In genomic region chr17:83035574-83035918, GRCm38 (mm10) we compare ENCODE assay signal across 14 mouse cellular contexts.
DNase-seq lines count a peak whose midpoint lies in the region; ATAC-seq and TF ChIP-seq lines count a peak whose summit lies in the region.
"Had no signal": no experiment of that assay in that cellular context is flagged by ENCODE, and none has a peak within 500 bp of the region (broad histone marks: within the 10 kb centered on the region; RNA-seq: fewer than 3 reads in every experiment).

No protein-coding gene starts in this region.

- DNase-seq in lung, embryonic 14.5 days: no peak
- no peak for DNase-seq in lung, adult 2 months
- DNase-seq in embryo, embryonic 10.5 days (ENCODE audit: low spot score): no peak
- no peak for DNase-seq in frontal cortex, postnatal 36 days (ENCODE audit: low spot score in 2 of 2)
- DNase-seq: cerebellum, adult 2 months; gastrocnemius, postnatal 36 days; layer of hippocampus, postnatal 36 days had no signal

- TF ChIP-seq POLR2A in lung, adult 2 months (IDR thresholded peaks at IDR 0.05; ENCODE audit: borderline replicate concordance, extremely low read depth, low read depth, low read length): no peak

- no peaks in the 10 kb centered on the region for H3K27me3 ChIP-seq in hindbrain, embryonic 13.5 days
- no peaks in the 10 kb centered on the region for H3K27me3 ChIP-seq in hindbrain, embryonic 12.5 days
- H3K27me3 ChIP-seq in lung, embryonic 14.5 days (ENCODE audit: insufficient read depth, low read length): no peaks in the 10 kb centered on the region
- no peaks in the 10 kb centered on the region for H3K27me3 ChIP-seq in intestine, embryonic 15.5 days (replicated peaks)
- no peaks in the 10 kb centered on the region for H3K27me3 ChIP-seq in neural tube, embryonic 15.5 days (replicated peaks)
- H3K27me3 ChIP-seq: liver, embryonic 12.5 days had no signal

- H3K9me3 ChIP-seq in hindbrain, embryonic 13.5 days: no peaks in the 10 kb centered on the region
- H3K9me3 ChIP-seq in hindbrain, embryonic 12.5 days (replicated peaks): no peaks in the 10 kb centered on the region
- H3K9me3 ChIP-seq in lung, embryonic 14.5 days (ENCODE audit: low read depth, low read length): no peaks in the 10 kb centered on the region
- H3K9me3 ChIP-seq in intestine, embryonic 15.5 days: no peaks in the 10 kb centered on the region
- no peaks in the 10 kb centered on the region for H3K9me3 ChIP-seq in neural tube, embryonic 15.5 days (replicated peaks)
- H3K9me3 ChIP-seq: heart, embryonic 10.5 days; liver, embryonic 12.5 days; midbrain, embryonic 10.5 days had no signal

- H3K4me2 ChIP-seq in hindbrain, embryonic 13.5 days: no peak overlapping the region
- no peak overlapping the region for H3K4me2 ChIP-seq in hindbrain, embryonic 12.5 days (replicated peaks)
- no peak overlapping the region for H3K4me2 ChIP-seq in lung, embryonic 14.5 days
- H3K4me2 ChIP-seq in intestine, embryonic 15.5 days (replicated peaks): no peak overlapping the region
- H3K4me2 ChIP-seq in neural tube, embryonic 15.5 days: no peak overlapping the region
- H3K4me2 ChIP-seq: liver, embryonic 12.5 days had no signal

- TF ChIP-seq CTCF in lung, embryonic 14.5 days (IDR thresholded peaks at IDR 0.05; ENCODE audit: low read depth): no peak
- TF ChIP-seq CTCF in lung, adult 2 months (IDR thresholded peaks at IDR 0.05; ENCODE audit: insufficient read depth, low read length): no peak

- WGBS in hindbrain, embryonic 13.5 days: 81% methylated on average over 5 of the region's 5 CpGs
- 86% methylated on average over 5 of the region's 5 CpGs for WGBS in hindbrain, embryonic 12.5 days
- WGBS in lung, embryonic 14.5 days: 43% methylated on average over 5 of the region's 5 CpGs
- WGBS in lung, adult 2 months: 65% methylated on average over 5 of the region's 5 CpGs
- 33% methylated on average over 5 of the region's 5 CpGs for WGBS in intestine, embryonic 15.5 days
- WGBS in neural tube, embryonic 15.5 days: 45% methylated on average over 5 of the region's 5 CpGs

- no peaks in the 10 kb centered on the region for H3K4me1 ChIP-seq in hindbrain, embryonic 13.5 days (replicated peaks)
- no peaks in the 10 kb centered on the region for H3K4me1 ChIP-seq in hindbrain, embryonic 12.5 days
- no peaks in the 10 kb centered on the region for H3K4me1 ChIP-seq in lung, embryonic 14.5 days (ENCODE audit: insufficient read depth)
- H3K4me1 ChIP-seq in lung, adult 2 months (ENCODE audit: control insufficient read depth, insufficient read depth, low read length): no peaks in the 10 kb centered on the region
- 0 out of 2 replicates have a peak, but pooled peaks cover 4% of the 10 kb centered on the region for H3K4me1 ChIP-seq in intestine, embryonic 15.5 days (replicated peaks)
- H3K4me1 ChIP-seq in neural tube, embryonic 15.5 days: peaks cover 8% of the 10 kb centered on the region
- H3K4me1 ChIP-seq: heart, embryonic 10.5 days; liver, embryonic 12.5 days; midbrain, embryonic 10.5 days had no signal

- no peaks in the 10 kb centered on the region for H3K36me3 ChIP-seq in hindbrain, embryonic 13.5 days
- H3K36me3 ChIP-seq in hindbrain, embryonic 12.5 days: no peaks in the 10 kb centered on the region
- no peaks in the 10 kb centered on the region for H3K36me3 ChIP-seq in lung, embryonic 14.5 days (ENCODE audit: insufficient read depth)
- no peaks in the 10 kb centered on the region for H3K36me3 ChIP-seq in intestine, embryonic 15.5 days
- H3K36me3 ChIP-seq in neural tube, embryonic 15.5 days: no peaks in the 10 kb centered on the region
- H3K36me3 ChIP-seq: heart, embryonic 10.5 days; liver, embryonic 12.5 days; midbrain, embryonic 10.5 days had no signal

- no peak for ATAC-seq in hindbrain, embryonic 13.5 days (ENCODE audit: low FRiP score)
- no peak for ATAC-seq in hindbrain, embryonic 12.5 days (ENCODE audit: low FRiP score)
- peak; percentile 66; the same call in 1 of the 2 replicates for ATAC-seq in lung, embryonic 14.5 days (ENCODE audit: insufficient read depth)
- 0 out of 2 replicates have a peak, but pooled peaks have one; percentile 47 for ATAC-seq in intestine, embryonic 15.5 days
- no peak for ATAC-seq in neural tube, embryonic 15.5 days (ENCODE audit: low FRiP score)
- ATAC-seq: liver, embryonic 12.5 days had no signal

- H3K27ac ChIP-seq in hindbrain, embryonic 13.5 days: peak overlapping the region; percentile 44; the same call in 1 of the 2 replicates
- no peak overlapping the region for H3K27ac ChIP-seq in hindbrain, embryonic 12.5 days
- H3K27ac ChIP-seq in lung, embryonic 14.5 days (ENCODE audit: low read depth): peak overlapping the region; percentile 19; the same call in 1 of the 2 replicates
- H3K27ac ChIP-seq in intestine, embryonic 15.5 days: 0 out of 2 replicates have a peak overlapping the region, but pooled peaks have one; percentile 56
- peak overlapping the region; percentile 56 for H3K27ac ChIP-seq in neural tube, embryonic 15.5 days (replicated peaks)
- H3K27ac ChIP-seq: heart, embryonic 10.5 days; liver, embryonic 12.5 days; midbrain, embryonic 10.5 days had no signal

- H3K4me3 ChIP-seq in hindbrain, embryonic 13.5 days: no peak overlapping the region
- H3K4me3 ChIP-seq in hindbrain, embryonic 12.5 days: no peak overlapping the region
- no peak overlapping the region for H3K4me3 ChIP-seq in lung, embryonic 14.5 days (ENCODE audit: low read depth, low read length)
- no peak overlapping the region for H3K4me3 ChIP-seq in lung, adult 2 months (replicated peaks; ENCODE audit: extremely low read depth, low read depth, low read length)
- no peak overlapping the region for H3K4me3 ChIP-seq in intestine, embryonic 15.5 days (replicated peaks)
- H3K4me3 ChIP-seq in neural tube, embryonic 15.5 days (replicated peaks): no peak overlapping the region
- H3K4me3 ChIP-seq: heart, embryonic 10.5 days; liver, embryonic 12.5 days; midbrain, embryonic 10.5 days had no signal

- H3K9ac ChIP-seq in hindbrain, embryonic 13.5 days: no peak overlapping the region
- no peak overlapping the region for H3K9ac ChIP-seq in hindbrain, embryonic 12.5 days
- H3K9ac ChIP-seq in lung, embryonic 14.5 days: no peak overlapping the region
- no peak overlapping the region for H3K9ac ChIP-seq in intestine, embryonic 15.5 days
- no peak overlapping the region for H3K9ac ChIP-seq in neural tube, embryonic 15.5 days (replicated peaks)
- H3K9ac ChIP-seq: liver, embryonic 12.5 days had no signal

Comparison
In these comparisons a context has a peak if more than half of its experiments do, and no peak if none do; other contexts are left out.
1. ATAC-seq: peak in lung, embryonic 14.5 days (single experiment) and intestine, embryonic 15.5 days (single experiment); none in hindbrain, embryonic 13.5 days (single experiment), hindbrain, embryonic 12.5 days (single experiment) and neural tube, embryonic 15.5 days (single experiment).